Mouse (Mus musculus) forebrain, postnatal 0 days (tissue): ENCODE data around the gene Ebi3. TPM values are rescaled to one million over a fixed set of nuclear protein-coding genes. Genes with fewer than 3 reads are reported as not detected.

ENCODE experiments used
- ATAC-seq: fragments of 200-750 bp; cut with Nextera tagmentation; 2 replicates; pipeline ENCODE4 v1.8.0; 2017; ENCODE audit warnings: mild to moderate bottlenecking, moderate library complexity
- DNase-seq: peaks from one replicate; pipeline ENCODE4 v3.0.0-alpha.2; 2015
- H3K27ac ChIP-seq: fragments of 300-500 bp; sonication (generic); 2 replicates; pipeline ENCODE4 v1.5.1; 2014; ENCODE audit warnings: low read depth, mild to moderate bottlenecking, antibody characterized with exemption, low read length, moderate library complexity, mixed read lengths
- H3K27me3 ChIP-seq: fragments of 300-500 bp; sonication (generic); 2 replicates; pipeline ENCODE4 v1.6.1; 2014; ENCODE audit warnings: mild to moderate bottlenecking, low read length, mixed read lengths; ENCODE audit not compliant: insufficient read depth
- H3K36me3 ChIP-seq: fragments of 300-500 bp; sonication (generic); 2 replicates; pipeline ENCODE4 v1.6.1; 2014; ENCODE audit warnings: mild to moderate bottlenecking, moderate library complexity; ENCODE audit not compliant: insufficient read depth
- H3K4me1 ChIP-seq: fragments of 300-500 bp; sonication (generic); 2 replicates; pipeline ENCODE4 v1.6.1; 2014; ENCODE audit warnings: antibody characterized with exemption; ENCODE audit not compliant: insufficient read depth
- H3K4me2 ChIP-seq: fragments of 300-500 bp; sonication (generic); 2 replicates; pipeline ENCODE4 v1.6.1; 2014; ENCODE audit warnings: low read depth, mild to moderate bottlenecking, moderate library complexity
- H3K4me3 ChIP-seq: fragments of 300-500 bp; sonication (generic); 2 replicates; pipeline ENCODE4 v1.5.1; 2014; ENCODE audit warnings: low read depth, low read length, mixed read lengths
- H3K9ac ChIP-seq: fragments of 300-500 bp; sonication (generic); 2 replicates; pipeline ENCODE4 v1.6.1; 2014; ENCODE audit warnings: mild to moderate bottlenecking
- H3K9me3 ChIP-seq: fragments of 300-500 bp; sonication (generic); 2 replicates; pipeline ENCODE4 v1.6.1; 2016; ENCODE audit warnings: low read length
- CTCF ChIP-seq: sonication (generic); IDR thresholded peaks from 2 replicates; pipeline ENCODE4 v1.5.1; 2016; ENCODE audit warnings: antibody characterized with exemption, control low read depth, low read depth
- WGBS: fragments of 180-500 bp; shearing (Covaris S2); extraction: QIAGEN DNeasy Blood & Tissue Kit; methylation state at CpG from one replicate; pipeline ENCODE4 v1.1.7; 2014; 5-methylcytosine and 5-hydroxymethylcytosine counted together
- polyA plus RNA-seq: library from polyadenylated mRNA; unstranded; fragments of >200 nt; fragmentation: Nextera tagmentation; extraction: Ambion mirVana; gene quantifications from 2 replicates; pipeline ENCODE4 v1.2.1, GENCODE M21; 2015
- total RNA-seq: library from RNA; depleted of rRNA; stranded (reverse); fragments of >200 nt; gene quantifications from 2 replicates; pipeline ENCODE4 v1.2.3, GENCODE M21; 2014

Gene Ebi3
- total and polyA plus RNA-seq, 2 experiments from 2014 or later: 2.1 to 6.4 TPM

GRCm38 (mm10) chr17:55977301-55977700 lies 24.9 kb downstream of the Ebi3 start:
- H3K9me3 ChIP-seq: no peaks in the 10 kb centered on the region
- no peak for ATAC-seq
- H3K27ac ChIP-seq: no peak overlapping the region
- no peak overlapping the region for H3K9ac ChIP-seq
- H3K36me3 ChIP-seq: peaks cover 17% of the 10 kb centered on the region
- H3K27me3 ChIP-seq: no peaks in the 10 kb centered on the region
- no peak for DNase-seq
- H3K4me1 ChIP-seq: no peaks in the 10 kb centered on the region
- no peak overlapping the region for H3K4me2 ChIP-seq
- no peak overlapping the region for H3K4me3 ChIP-seq
- no peak for TF ChIP-seq CTCF
- 64% methylated on average over 3 of the region's 3 CpGs for WGBS

DNA sequence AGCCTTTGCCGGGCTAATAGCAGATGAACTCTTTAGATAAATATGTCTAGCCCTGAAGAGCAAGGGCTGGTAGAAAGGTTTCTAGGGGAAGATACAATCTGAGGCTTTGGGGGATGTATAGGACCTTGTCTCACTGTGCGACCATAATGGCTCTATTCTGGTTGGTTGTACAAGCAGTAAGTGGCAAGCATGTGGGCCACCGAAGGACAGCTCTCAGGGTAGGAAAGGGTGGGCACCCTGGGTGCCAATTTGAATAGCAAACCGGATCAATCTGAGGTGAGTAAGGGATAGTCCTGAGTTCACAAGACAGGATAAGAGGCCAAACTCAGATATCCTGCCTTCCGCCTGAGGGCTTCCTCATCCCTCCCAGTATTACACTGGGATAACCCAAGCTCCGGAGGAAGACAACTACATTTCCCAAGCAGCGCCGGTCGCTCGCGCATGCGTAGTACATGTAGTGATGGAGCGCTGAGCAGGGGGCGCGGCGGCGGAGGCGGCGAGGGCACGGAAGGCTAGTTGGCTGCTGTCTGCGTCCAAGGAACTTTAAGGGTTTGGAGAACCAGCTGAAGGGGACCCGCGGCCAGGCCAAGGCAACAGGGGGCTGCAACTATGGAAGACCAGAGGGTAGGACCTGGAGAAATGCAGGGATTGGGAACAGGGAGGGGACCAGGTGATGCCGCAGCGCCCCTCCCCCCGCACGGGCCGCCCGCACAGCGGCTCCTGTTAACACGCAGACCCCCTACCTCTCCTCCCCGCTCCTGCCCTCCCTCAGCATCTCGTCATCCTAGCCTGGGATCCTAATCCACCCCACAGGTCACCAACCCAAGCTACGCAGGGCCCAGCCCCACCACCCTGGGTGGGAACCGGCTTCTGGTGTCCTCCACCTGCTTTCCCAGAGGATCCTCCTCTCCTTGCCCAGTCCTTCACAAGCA lies 33.9 kb downstream of the Ebi3 start, which contains the start of gene Fsd1:
Gene Fsd1, plus strand, starts transcription at position 480 of the 932 bp plus-strand sequence.
- peak; percentile 93 for ATAC-seq
- WGBS: 9% methylated on average over 34 of the region's 35 CpGs
- DNase-seq: peak; percentile 91
- Histone ChIP-seq H3K9ac (peak within 1 kb of the TSS; percentile 81), H3K4me1 (no peaks in the 10 kb centered on the region; the same call in 1 of the 2 replicates), H3K36me3 (peaks cover 16% of the 10 kb centered on the region), H3K4me3 (peak within 1 kb of the TSS; percentile 77), H3K27ac (peak within 1 kb of the TSS; percentile 21; the same call in 1 of the 2 replicates), H3K4me2 (peak within 1 kb of the TSS; percentile 84), H3K27me3 (no peaks in the 10 kb centered on the region), H3K9me3 (no peaks in the 10 kb centered on the region)
- peak; percentile 11; the same call in 1 of the 2 replicates for TF ChIP-seq CTCF

GRCm38 (mm10) chr17:55990278-55990898 lies 37.9 kb downstream of the Ebi3 start:
- Histone ChIP-seq H3K4me1 (no peaks in the 10 kb centered on the region; the same call in 1 of the 2 replicates), H3K36me3 (peaks cover 50% of the 10 kb centered on the region), H3K27me3 (no peaks in the 10 kb centered on the region), H3K27ac (no peak overlapping the region), H3K4me2 (no peak overlapping the region), H3K9me3 (no peaks in the 10 kb centered on the region), H3K9ac (no peak overlapping the region), H3K4me3 (no peak overlapping the region)
- TF ChIP-seq CTCF: no peak
- ATAC-seq (no peak), DNase-seq (no peak)
- WGBS: 91% methylated on average over 8 of the region's 8 CpGs

- Histone ChIP-seq H3K4me3 (no peak overlapping the region), H3K36me3 (peaks cover 59% of the 10 kb centered on the region), H3K9ac (no peak overlapping the region), H3K4me1 (no peaks in the 10 kb centered on the region), H3K9me3 (no peaks in the 10 kb centered on the region), H3K27ac (no peak overlapping the region), H3K4me2 (no peak overlapping the region), H3K27me3 (peaks cover 4% of the 10 kb centered on the region; the same call in 1 of the 2 replicates)
- TF ChIP-seq CTCF: no peak
- DNase-seq: no peak
- WGBS: 83% methylated on average over 15 of the region's 15 CpGs
- no peak for ATAC-seq
These were observed 43.6 kb downstream of the Ebi3 start for GRCm38 (mm10) chr17:55996007-55996406.

GRCm38 (mm10) chr17:55999794-56000499 lies 47.5 kb downstream of the Ebi3 start:
- Histone ChIP-seq H3K9me3 (no peaks in the 10 kb centered on the region), H3K4me3 (no peak overlapping the region), H3K4me1 (no peaks in the 10 kb centered on the region), H3K27ac (no peak overlapping the region), H3K36me3 (peaks cover 28% of the 10 kb centered on the region), H3K4me2 (no peak overlapping the region), H3K27me3 (peaks cover 4% of the 10 kb centered on the region; the same call in 1 of the 2 replicates), H3K9ac (no peak overlapping the region)
- ATAC-seq (no peak), DNase-seq (no peak)
- WGBS: 10% methylated on average over 30 of the region's 30 CpGs
- TF ChIP-seq CTCF: 0 out of 2 replicates have a peak, but pooled peaks have one; percentile 16

DNA sequence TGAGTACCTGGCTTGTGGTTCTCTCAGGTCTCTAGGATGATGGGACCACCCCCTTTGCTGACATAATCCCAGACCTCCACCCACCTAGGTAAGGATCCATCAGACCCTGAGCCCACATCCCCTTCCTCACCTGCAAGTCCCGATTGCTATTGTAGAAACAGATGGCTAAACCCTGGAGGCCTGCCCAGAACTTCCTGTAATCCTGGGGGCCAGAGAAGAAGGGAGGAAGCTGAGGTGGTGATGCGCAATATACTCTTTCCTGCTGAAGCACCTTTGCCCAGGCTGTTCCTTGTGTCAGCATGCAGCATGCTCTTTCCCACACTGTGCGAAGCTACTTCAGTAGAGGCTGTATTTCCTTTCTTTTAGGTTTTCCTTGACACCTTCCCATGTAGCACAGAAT lies 50.6 kb downstream of the Ebi3 start:
- Histone ChIP-seq H3K36me3 (no peaks in the 10 kb centered on the region), H3K9me3 (no peaks in the 10 kb centered on the region), H3K4me1 (peaks cover 5% of the 10 kb centered on the region), H3K27me3 (peaks cover 4% of the 10 kb centered on the region), H3K9ac (no peak overlapping the region), H3K27ac (no peak overlapping the region), H3K4me3 (no peak overlapping the region), H3K4me2 (no peak overlapping the region)
- TF ChIP-seq CTCF: no peak
- DNase-seq: no peak
- 83% methylated on average over 3 of the region's 3 CpGs for WGBS
- no peak for ATAC-seq
